In genomic region chr5:136566812-136567175, GRCm38 (mm10) we compare ENCODE assay signal across 8 mouse cellular contexts. TPM values are rescaled to one million over a fixed set of nuclear protein-coding genes. Genes with fewer than 3 reads are reported as not detected.
DNase-seq lines count a peak whose midpoint lies in the region; ATAC-seq and TF ChIP-seq lines count a peak whose summit lies in the region.

No protein-coding gene starts in this region.

- H3K4me1 ChIP-seq in erythroblast, embryonic 14.5 days (ENCODE audit: control insufficient read depth): peaks cover 40% of the 10 kb centered on the region
- peaks cover 18% of the 10 kb centered on the region for H3K4me1 ChIP-seq in lung, embryonic 16.5 days (replicated peaks; ENCODE audit: control insufficient read depth, insufficient read depth, low read length)
- H3K4me1 ChIP-seq in embryonic facial prominence, embryonic 13.5 days: peaks cover 46% of the 10 kb centered on the region
- H3K4me1 ChIP-seq in intestine, postnatal 0 days (replicated peaks; ENCODE audit: control insufficient read depth, insufficient read depth, low read length): peaks cover 7% of the 10 kb centered on the region; the same call in 1 of the 2 replicates

- H3K4me3 ChIP-seq in erythroblast, embryonic 14.5 days (replicated peaks): peak overlapping the region; percentile 91
- H3K4me3 ChIP-seq in lung, embryonic 16.5 days (ENCODE audit: low read length): peak overlapping the region; percentile 98
- peak overlapping the region; percentile 93 for H3K4me3 ChIP-seq in embryonic facial prominence, embryonic 13.5 days
- peak overlapping the region; percentile 99 for H3K4me3 ChIP-seq in intestine, postnatal 0 days (ENCODE audit: low read depth, low read length)

- DNase-seq in lung, postnatal 4 days: no peak
- peak; percentile 84 for DNase-seq in neural tube, embryonic 10.5 days (ENCODE audit: extremely low spot score, low spot score)
- DNase-seq in adrenal gland, adult (ENCODE audit: inconsistent age in 2 of 2, low spot score in 1 of 2): no peak

- H3K4me2 ChIP-seq in lung, embryonic 16.5 days (ENCODE audit: low read depth, low read length): peak overlapping the region; percentile 70
- peak overlapping the region; percentile 98 for H3K4me2 ChIP-seq in embryonic facial prominence, embryonic 13.5 days
- H3K4me2 ChIP-seq in intestine, postnatal 0 days (replicated peaks; ENCODE audit: low read depth): peak overlapping the region; percentile 100

- ATAC-seq in erythroblast, adult 5-6 weeks (replicated peaks; ENCODE audit: low FRiP score, poor library complexity, severe bottlenecking): no peak
- ATAC-seq in lung, embryonic 16.5 days (ENCODE audit: low read depth): peak; percentile 64
- no peak for ATAC-seq in embryonic facial prominence, embryonic 13.5 days (ENCODE audit: insufficient number of reproducible peaks, insufficient read depth, low FRiP score, low TSS enrichment, low read depth)
- peak; percentile 38 for ATAC-seq in intestine, postnatal 0 days

- WGBS in lung, embryonic 16.5 days: 0% methylated on average over 31 of the region's 31 CpGs
- under 1% methylated on average over 31 of the region's 31 CpGs for WGBS in embryonic facial prominence, embryonic 13.5 days
- WGBS in intestine, postnatal 0 days: 1% methylated on average over 31 of the region's 31 CpGs

- H3K9me3 ChIP-seq in erythroblast, embryonic 14.5 days (ENCODE audit: control insufficient read depth, low read length): no peaks in the 10 kb centered on the region
- no peaks in the 10 kb centered on the region for H3K9me3 ChIP-seq in lung, embryonic 16.5 days (ENCODE audit: control insufficient read depth, low read length)
- H3K9me3 ChIP-seq in embryonic facial prominence, embryonic 13.5 days: no peaks in the 10 kb centered on the region
- H3K9me3 ChIP-seq in intestine, postnatal 0 days (ENCODE audit: control insufficient read depth): no peaks in the 10 kb centered on the region

- H3K9ac ChIP-seq in lung, embryonic 16.5 days (ENCODE audit: low read length): peak overlapping the region; percentile 97
- H3K9ac ChIP-seq in embryonic facial prominence, embryonic 13.5 days: peak overlapping the region; percentile 85
- peak overlapping the region; percentile 80 for H3K9ac ChIP-seq in intestine, postnatal 0 days (ENCODE audit: low read depth, low read length)

- H3K27me3 ChIP-seq in erythroblast, embryonic 14.5 days (ENCODE audit: control insufficient read depth): peaks cover 64% of the 10 kb centered on the region
- peaks cover 17% of the 10 kb centered on the region for H3K27me3 ChIP-seq in lung, embryonic 16.5 days (ENCODE audit: control insufficient read depth, insufficient read depth, low read depth, low read length)
- H3K27me3 ChIP-seq in embryonic facial prominence, embryonic 13.5 days: peaks cover 43% of the 10 kb centered on the region
- H3K27me3 ChIP-seq in intestine, postnatal 0 days (replicated peaks; ENCODE audit: control insufficient read depth, insufficient read depth, low read length): peaks cover 11% of the 10 kb centered on the region; the same call in 1 of the 2 replicates

- H3K36me3 ChIP-seq in erythroblast, embryonic 14.5 days (ENCODE audit: control insufficient read depth): no peaks in the 10 kb centered on the region
- H3K36me3 ChIP-seq in lung, embryonic 16.5 days (ENCODE audit: control insufficient read depth, insufficient read depth, low read length): no peaks in the 10 kb centered on the region
- H3K36me3 ChIP-seq in embryonic facial prominence, embryonic 13.5 days: no peaks in the 10 kb centered on the region
- no peaks in the 10 kb centered on the region for H3K36me3 ChIP-seq in intestine, postnatal 0 days (ENCODE audit: control insufficient read depth, insufficient read depth)

- peak overlapping the region; percentile 94 for H3K27ac ChIP-seq in lung, embryonic 16.5 days (ENCODE audit: low read length)
- H3K27ac ChIP-seq in embryonic facial prominence, embryonic 13.5 days: peak overlapping the region; percentile 88
- peak overlapping the region; percentile 86 for H3K27ac ChIP-seq in intestine, postnatal 0 days (ENCODE audit: low read depth, low read length)

- no peak for TF ChIP-seq CTCF in intestine, postnatal 0 days (IDR thresholded peaks at IDR 0.05; ENCODE audit: low read depth)

RNA-seq across cellular contexts. Expression of gene Cux1, which starts 0.5 kb away (rescaled TPM):
- 2.9 and 3.6 TPM in 2 replicates for polyA plus RNA-seq in erythroblast, embryonic 14.5 days (2012)
- total RNA-seq in erythroblast, adult 5-6 weeks (2015; ENCODE audit: low replicate concordance): 17.7 and 47.6 TPM in 2 replicates
- total RNA-seq in erythroblast, adult 5-6 weeks (2017; ENCODE audit: low replicate concordance): 46.4 and 57.3 TPM in 2 replicates
- polyA plus RNA-seq in lung, embryonic 16.5 days (2015; fragmentation: Nextera tagmentation; extraction: Ambion mirVana): 113 and 117 TPM in 2 replicates
- 78.6 and 82.7 TPM in 2 replicates for polyA plus RNA-seq in embryonic facial prominence, embryonic 13.5 days (2015; fragmentation: Nextera tagmentation; extraction: Ambion mirVana)
- 29.4 and 31.2 TPM in 2 replicates for polyA plus RNA-seq in intestine, postnatal 0 days (2015; fragmentation: Nextera tagmentation; extraction: Ambion mirVana)

Comparison
In these comparisons a context has a peak if more than half of its experiments do, and no peak if none do; other contexts are left out.
1. ATAC-seq: peak in lung, embryonic 16.5 days (single experiment) and intestine, postnatal 0 days (single experiment); none in erythroblast, adult 5-6 weeks (single experiment) and embryonic facial prominence, embryonic 13.5 days (single experiment).
2. Peak in every context shown above with its lines, with median percentiles within 50 percentile points of each other: H3K4me3 ChIP-seq, H3K27ac ChIP-seq, H3K4me2 ChIP-seq and H3K9ac ChIP-seq.